In genomic region chr11:101200986-101201385, GRCm38 (mm10) we compare ENCODE assay signal across 10 mouse cellular contexts. TPM values are rescaled to one million over a fixed set of nuclear protein-coding genes. Genes with fewer than 3 reads are reported as not detected.
DNase-seq lines count a peak whose midpoint lies in the region; ATAC-seq and TF ChIP-seq lines count a peak whose summit lies in the region.
"Had no signal": no experiment of that assay in that cellular context is flagged by ENCODE, and none has a peak within 500 bp of the region (broad histone marks: within the 10 kb centered on the region; RNA-seq: fewer than 3 reads in every experiment).

No protein-coding gene starts in this region.

- no peak overlapping the region for H3K4me3 ChIP-seq in kidney, adult 2 months (ENCODE audit: insufficient read depth, low read depth, low read length)
- H3K4me3 ChIP-seq in G1E (ENCODE audit: low read depth, low read length): no peak overlapping the region
- no peak overlapping the region for H3K4me3 ChIP-seq in hindbrain, embryonic 13.5 days
- H3K4me3 ChIP-seq in midbrain, embryonic 16.5 days (ENCODE audit: low read depth, low read length): no peak overlapping the region

- DNase-seq in kidney, adult 2 months: peak; percentile 39
- no peak for DNase-seq in kidney, adult 18-20 months
- DNase-seq in G1E (ENCODE audit: low spot score): no peak
- DNase-seq in cerebellum, adult 9-10 months: peak; percentile 90
- no peak for DNase-seq in yolk sac, embryonic 10.5 days (ENCODE audit: low spot score)
- DNase-seq in layer of hippocampus, adult 9-11 months: no peak

- H3K36me3 ChIP-seq in kidney, adult 2 months (ENCODE audit: control insufficient read depth, insufficient read depth, low read length): peaks cover 7% of the 10 kb centered on the region
- H3K36me3 ChIP-seq in G1E (replicated peaks): peaks cover 88% of the 10 kb centered on the region
- peaks cover 70% of the 10 kb centered on the region for H3K36me3 ChIP-seq in hindbrain, embryonic 13.5 days
- H3K36me3 ChIP-seq in midbrain, embryonic 16.5 days (ENCODE audit: control insufficient read depth, insufficient read depth, low read length): peaks cover 13% of the 10 kb centered on the region; the same call in 1 of the 2 replicates

- no peak for ATAC-seq in G1E (ENCODE audit: extremely low read depth, insufficient number of reproducible peaks, low FRiP score, poor library complexity, severe bottlenecking)
- ATAC-seq in hindbrain, embryonic 13.5 days (ENCODE audit: low FRiP score): no peak
- no peak for ATAC-seq in midbrain, embryonic 16.5 days

- H3K27me3 ChIP-seq in kidney, adult 2 months (replicated peaks; ENCODE audit: control insufficient read depth, insufficient read depth, low read length): no peaks in the 10 kb centered on the region
- no peaks in the 10 kb centered on the region for H3K27me3 ChIP-seq in G1E (ENCODE audit: insufficient read depth, low read length)
- H3K27me3 ChIP-seq in hindbrain, embryonic 13.5 days: no peaks in the 10 kb centered on the region
- no peaks in the 10 kb centered on the region for H3K27me3 ChIP-seq in midbrain, embryonic 16.5 days (ENCODE audit: control insufficient read depth, insufficient read depth, low read depth, low read length)

- no peak for TF ChIP-seq POLR2A in kidney, adult 2 months (IDR thresholded peaks at IDR 0.05; ENCODE audit: low read depth, low read length)

- peak overlapping the region; percentile 40 for H3K9ac ChIP-seq in hindbrain, embryonic 13.5 days
- H3K9ac ChIP-seq in midbrain, embryonic 16.5 days (ENCODE audit: low read depth, low read length): peak overlapping the region; percentile 18; the same call in 1 of the 2 replicates

- TF ChIP-seq CTCF in kidney, adult 2 months (conservative IDR thresholded peaks at IDR 0.05; ENCODE audit: insufficient read depth, insufficient read length, low read depth, low read length): peak; percentile 78
- peak; percentile 58 for TF ChIP-seq CTCF in G1E (IDR thresholded peaks at IDR 0.05; ENCODE audit: low read depth, low read length)

- no peaks in the 10 kb centered on the region for H3K9me3 ChIP-seq in G1E (replicated peaks)
- no peaks in the 10 kb centered on the region for H3K9me3 ChIP-seq in hindbrain, embryonic 13.5 days
- no peaks in the 10 kb centered on the region for H3K9me3 ChIP-seq in midbrain, embryonic 16.5 days (replicated peaks; ENCODE audit: control insufficient read depth, low read length, poor library complexity, severe bottlenecking)

- no peak overlapping the region for H3K4me2 ChIP-seq in hindbrain, embryonic 13.5 days
- H3K4me2 ChIP-seq in midbrain, embryonic 16.5 days (ENCODE audit: low read length): no peak overlapping the region

- no peak overlapping the region for H3K27ac ChIP-seq in kidney, adult 2 months (ENCODE audit: insufficient read depth, low read depth, low read length)
- H3K27ac ChIP-seq in hindbrain, embryonic 13.5 days: no peak overlapping the region
- H3K27ac ChIP-seq in midbrain, embryonic 16.5 days (ENCODE audit: low read length): no peak overlapping the region

- H3K4me1 ChIP-seq in kidney, adult 2 months (ENCODE audit: control insufficient read depth, insufficient read depth, low read length): no peaks in the 10 kb centered on the region
- H3K4me1 ChIP-seq in G1E (ENCODE audit: insufficient read depth, low read depth, low read length): peaks cover 12% of the 10 kb centered on the region; the same call in 1 of the 2 replicates
- no peaks in the 10 kb centered on the region for H3K4me1 ChIP-seq in hindbrain, embryonic 13.5 days (replicated peaks)
- 0 out of 2 replicates have a peak, but pooled peaks cover 3% of the 10 kb centered on the region for H3K4me1 ChIP-seq in midbrain, embryonic 16.5 days (ENCODE audit: control insufficient read depth, insufficient read depth, low read length)

- WGBS in kidney, adult 2 months: 29% methylated on average over 7 of the region's 7 CpGs
- 27% methylated on average over 7 of the region's 7 CpGs for WGBS in hindbrain, embryonic 13.5 days
- 25% methylated on average over 7 of the region's 7 CpGs for WGBS in midbrain, embryonic 16.5 days

RNA-seq across cellular contexts. Expression of gene Ezh1, which starts 25.3 kb away (rescaled TPM):
- 44.8 and 48.5 TPM in 2 replicates for polyA plus RNA-seq in kidney, adult 2 months (2012; rRNA removed)
- total RNA-seq in G1E (2014; fragmentation: Nextera tagmentation) (46.1 and 55.9 TPM in 2 replicates), G1E (2017) (23.9 and 25.4 TPM in 2 replicates)
- 2.0 and 4.2 TPM in 2 replicates for polyA plus RNA-seq in G1E (2012)
- 20.4 and 20.7 TPM in 2 replicates for polyA plus RNA-seq in hindbrain, embryonic 13.5 days (2015; fragmentation: Nextera tagmentation; extraction: Ambion mirVana)
- 30.8 and 34.4 TPM in 2 replicates for polyA plus RNA-seq in midbrain, embryonic 16.5 days (2015; fragmentation: Nextera tagmentation; extraction: Ambion mirVana)

RNA-seq across cellular contexts. Expression of gene Ccr10, which starts 25.7 kb away (rescaled TPM):
- polyA plus RNA-seq in kidney, adult 2 months (2012; rRNA removed): 0.33 and 0.34 TPM in 2 replicates
- total RNA-seq in G1E (2014; fragmentation: Nextera tagmentation) (not detected in 2 replicates), G1E (2017) (not detected in 2 replicates)
- polyA plus RNA-seq in G1E (2012): not detected in 2 replicates
- 0.13 and 0.18 TPM in 2 replicates for polyA plus RNA-seq in hindbrain, embryonic 13.5 days (2015; fragmentation: Nextera tagmentation; extraction: Ambion mirVana)
- polyA plus RNA-seq in midbrain, embryonic 16.5 days (2015; fragmentation: Nextera tagmentation; extraction: Ambion mirVana): 0.47 and 0.62 TPM in 2 replicates
- total RNA-seq: layer of hippocampus, postnatal 10 days; neutrophil, adult 5-6 weeks had no signal

RNA-seq across cellular contexts. Expression of gene Plekhh3, which starts 29.8 kb away (rescaled TPM):
- 19.3 and 22.7 TPM in 2 replicates for polyA plus RNA-seq in kidney, adult 2 months (2012; rRNA removed)
- total RNA-seq in G1E (2014; fragmentation: Nextera tagmentation) (0.49 and 2.6 TPM in 2 replicates), G1E (2017) (1.5 and 1.9 TPM in 2 replicates)
- polyA plus RNA-seq in G1E (2012): 3.8 and 4.8 TPM in 2 replicates
- 8.7 and 10.2 TPM in 2 replicates for polyA plus RNA-seq in hindbrain, embryonic 13.5 days (2015; fragmentation: Nextera tagmentation; extraction: Ambion mirVana)
- 6.5 and 7.6 TPM in 2 replicates for polyA plus RNA-seq in midbrain, embryonic 16.5 days (2015; fragmentation: Nextera tagmentation; extraction: Ambion mirVana)

RNA-seq across cellular contexts. Expression of gene Cntnap1, which starts 30.7 kb away (rescaled TPM):
- polyA plus RNA-seq in kidney, adult 2 months (2012; rRNA removed): 3.4 and 3.6 TPM in 2 replicates
- total RNA-seq in G1E (2014; fragmentation: Nextera tagmentation) (not detected in 2 replicates), G1E (2017) (under 0.01 and 0.06 TPM in 2 replicates)
- polyA plus RNA-seq in G1E (2012): 0.02 and 0.08 TPM in 2 replicates
- polyA plus RNA-seq in hindbrain, embryonic 13.5 days (2015; fragmentation: Nextera tagmentation; extraction: Ambion mirVana): 2.6 and 2.8 TPM in 2 replicates
- 4.2 and 4.7 TPM in 2 replicates for polyA plus RNA-seq in midbrain, embryonic 16.5 days (2015; fragmentation: Nextera tagmentation; extraction: Ambion mirVana)
- total RNA-seq: neutrophil, adult 5-6 weeks had no signal

RNA-seq across cellular contexts. Expression of gene Ramp2, which starts 44.8 kb away (rescaled TPM):
- 75.9 and 86.6 TPM in 2 replicates for polyA plus RNA-seq in kidney, adult 2 months (2012; rRNA removed)
- total RNA-seq in G1E (2014; fragmentation: Nextera tagmentation): not detected in 2 replicates
- total RNA-seq in G1E (2017): 0.27 TPM in 1 of 2 replicates, not detected in the other
- 0.04 and 0.10 TPM in 2 replicates for polyA plus RNA-seq in G1E (2012)
- 84.8 and 94.9 TPM in 2 replicates for polyA plus RNA-seq in hindbrain, embryonic 13.5 days (2015; fragmentation: Nextera tagmentation; extraction: Ambion mirVana)
- 79.5 and 83.8 TPM in 2 replicates for polyA plus RNA-seq in midbrain, embryonic 16.5 days (2015; fragmentation: Nextera tagmentation; extraction: Ambion mirVana)
- total RNA-seq: neutrophil, adult 5-6 weeks had no signal

Comparison
In these comparisons a context has a peak if more than half of its experiments do, and no peak if none do; other contexts are left out.
1. DNase-seq: peak in kidney, adult 2 months (single experiment) and cerebellum, adult 9-10 months (single experiment); none in kidney, adult 18-20 months (single experiment), G1E (single experiment), yolk sac, embryonic 10.5 days (single experiment) and layer of hippocampus, adult 9-11 months (single experiment).